ENCODE assay signal across 10 mouse cellular contexts in the genomic region with DNA sequence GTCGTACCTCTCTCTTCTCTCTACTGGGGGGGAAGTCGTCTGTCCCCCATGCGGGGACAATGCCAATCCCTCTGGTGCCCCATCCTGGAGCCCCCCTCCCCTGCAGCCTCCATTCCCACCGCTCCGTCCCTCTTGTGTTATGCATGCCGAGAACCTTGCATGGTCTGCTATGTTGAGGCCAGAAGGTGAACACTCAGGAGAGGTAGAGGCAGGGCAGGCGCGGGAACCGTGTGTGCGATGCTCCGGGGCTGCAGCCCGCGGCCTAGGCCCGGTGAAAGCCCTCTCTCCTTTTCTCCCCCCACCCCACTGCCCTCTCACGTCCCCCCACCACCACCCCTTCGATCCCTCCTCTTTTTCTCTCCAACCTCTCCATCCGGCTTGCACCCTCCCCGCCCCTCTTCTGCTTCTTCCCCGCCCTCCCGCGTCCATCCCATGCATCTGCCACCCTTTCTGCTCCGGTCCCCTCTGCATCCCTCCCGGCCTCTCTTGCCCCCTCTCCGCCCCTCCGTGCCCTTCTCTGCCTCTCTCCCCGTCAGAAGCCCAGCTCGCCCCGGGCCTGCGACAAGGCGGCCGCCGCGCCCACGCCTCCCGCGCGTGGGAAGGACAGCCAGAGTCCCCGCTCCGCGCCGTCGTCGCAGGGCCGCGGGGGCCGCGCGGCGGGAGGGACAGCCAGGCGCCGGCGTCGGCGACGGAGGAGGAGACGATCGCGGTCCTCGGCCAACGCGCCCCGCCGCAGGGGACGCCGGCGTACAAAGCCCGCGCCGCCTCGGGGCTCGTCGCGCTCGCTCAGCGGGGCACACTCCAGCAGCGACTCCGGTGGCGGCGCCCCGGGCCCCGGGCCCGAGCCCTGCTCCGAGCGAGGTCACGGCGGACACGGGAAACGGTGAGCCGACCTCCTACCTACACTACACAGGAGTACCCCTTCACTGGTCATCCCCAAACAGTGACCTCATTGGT. TPM values are rescaled to one million over a fixed set of nuclear protein-coding genes. Genes with fewer than 3 reads are reported as not detected.
DNase-seq lines count a peak whose midpoint lies in the region; ATAC-seq and TF ChIP-seq lines count a peak whose summit lies in the region.
"Had no signal": no experiment of that assay in that cellular context is flagged by ENCODE, and none has a peak within 500 bp of the region (broad histone marks: within the 10 kb centered on the region; RNA-seq: fewer than 3 reads in every experiment).

No protein-coding gene starts in this region.

- H3K9ac ChIP-seq in hindbrain, embryonic 14.5 days = peak overlapping the region; percentile 76
- H3K9ac ChIP-seq in midbrain, embryonic 12.5 days (replicated peaks) = peak overlapping the region; percentile 71

- no peak for TF ChIP-seq CTCF in spleen, adult 2 months (IDR thresholded peaks at IDR 0.05; ENCODE audit: extremely low read depth, insufficient read depth, insufficient read length, insufficient replicate concordance)

- ATAC-seq in hindbrain, embryonic 14.5 days (ENCODE audit: low FRiP score) = peak; percentile 58
- ATAC-seq in midbrain, embryonic 12.5 days (ENCODE audit: low FRiP score, low read depth) = peak; percentile 48; the same call in 1 of the 2 replicates

- no peak for TF ChIP-seq POLR2A in spleen, adult 2 months (IDR thresholded peaks at IDR 0.05; ENCODE audit: low read depth, low read length)

- peak overlapping the region; percentile 69 for H3K4me2 ChIP-seq in hindbrain, embryonic 14.5 days (replicated peaks)
- H3K4me2 ChIP-seq in midbrain, embryonic 12.5 days (replicated peaks) = peak overlapping the region; percentile 86

- H3K27ac ChIP-seq in spleen, adult 2 months (ENCODE audit: insufficient read depth, low read length) = no peak overlapping the region
- H3K27ac ChIP-seq in hindbrain, embryonic 14.5 days = peak overlapping the region; percentile 77
- peak overlapping the region; percentile 72 for H3K27ac ChIP-seq in midbrain, embryonic 12.5 days (replicated peaks)

- peak; percentile 86 for DNase-seq in heart, adult 11 months
- no peak for DNase-seq in heart, postnatal 36 days
- no peak for DNase-seq in spleen, adult 2 months (ENCODE audit: low read depth in 1 of 2, low spot score in 2 of 2)
- no peak for DNase-seq in spleen, postnatal 4 days (ENCODE audit: low spot score in 2 of 2)
- DNase-seq in hindbrain, embryonic 14.5 days (ENCODE audit: low spot score) = no peak
- no peak for DNase-seq in B cell, adult 2 months
- DNase-seq in ovary, adult 18-20 months (ENCODE audit: low spot score) = no peak

- intact Hi-C loops in heart, postnatal 36 days (cut with DNase I) = no loop called here

- H3K4me3 ChIP-seq in spleen, adult 2 months (ENCODE audit: extremely low read depth, insufficient read depth, insufficient read length) = peak overlapping the region; percentile 11; the same call in 1 of the 2 replicates
- peak overlapping the region; percentile 41 for H3K4me3 ChIP-seq in hindbrain, embryonic 14.5 days (replicated peaks; ENCODE audit: low read length)
- peak overlapping the region; percentile 53 for H3K4me3 ChIP-seq in midbrain, embryonic 12.5 days
- H3K4me3 ChIP-seq: erythroblast, embryonic 14.5 days had no signal

- H3K27me3 ChIP-seq in spleen, adult 2 months (ENCODE audit: control insufficient read depth, insufficient read depth, low read length) = peaks cover 22% of the 10 kb centered on the region
- peaks cover 4% of the 10 kb centered on the region; the same call in 1 of the 2 replicates for H3K27me3 ChIP-seq in hindbrain, embryonic 14.5 days (ENCODE audit: control insufficient read depth, insufficient read depth, low read length)
- peaks cover 81% of the 10 kb centered on the region for H3K27me3 ChIP-seq in midbrain, embryonic 12.5 days

- H3K36me3 ChIP-seq in spleen, adult 2 months (ENCODE audit: control insufficient read depth, insufficient read depth, low read length) = no peaks in the 10 kb centered on the region
- H3K36me3 ChIP-seq in hindbrain, embryonic 14.5 days (replicated peaks; ENCODE audit: control insufficient read depth, insufficient read depth) = peaks cover 15% of the 10 kb centered on the region; the same call in 1 of the 2 replicates
- no peaks in the 10 kb centered on the region for H3K36me3 ChIP-seq in midbrain, embryonic 12.5 days
- H3K36me3 ChIP-seq: G1E had no signal

- no peaks in the 10 kb centered on the region for H3K9me3 ChIP-seq in hindbrain, embryonic 14.5 days (ENCODE audit: control insufficient read depth, low read length)
- 0 out of 2 replicates have a peak, but pooled peaks cover 5% of the 10 kb centered on the region for H3K9me3 ChIP-seq in midbrain, embryonic 12.5 days

- peaks cover 5% of the 10 kb centered on the region for H3K4me1 ChIP-seq in spleen, adult 2 months (ENCODE audit: control insufficient read depth, insufficient read depth, insufficient read length)
- H3K4me1 ChIP-seq in hindbrain, embryonic 14.5 days (replicated peaks; ENCODE audit: control insufficient read depth, insufficient read depth, low read length) = peaks cover 14% of the 10 kb centered on the region
- H3K4me1 ChIP-seq in midbrain, embryonic 12.5 days = peaks cover 20% of the 10 kb centered on the region

- 3% methylated on average over 85 of the region's 89 CpGs for WGBS in spleen, adult 2 months
- WGBS in hindbrain, embryonic 14.5 days = under 1% methylated on average over 83 of the region's 89 CpGs
- WGBS in midbrain, embryonic 12.5 days = 1% methylated on average over 83 of the region's 89 CpGs

RNA-seq across cellular contexts. Expression of gene Hspb1, which starts 19.8 kb away (rescaled TPM):
- total RNA-seq in heart, postnatal 36 days (2021) = 100 to 1,000 TPM; 406 to 459 TPM
- 34.0 and 70.5 TPM in 2 replicates for polyA plus RNA-seq in spleen, adult 2 months (2012; rRNA removed)
- 10.3 and 10.6 TPM in 2 replicates for polyA plus RNA-seq in hindbrain, embryonic 14.5 days (2014; fragmentation: Nextera tagmentation; extraction: Ambion mirVana)
- polyA plus RNA-seq in midbrain, embryonic 12.5 days (2016; fragmentation: Nextera tagmentation; extraction: Ambion mirVana) = 15.7 and 20.3 TPM in 2 replicates
- total RNA-seq: G1E had no signal
- polyA plus RNA-seq: G1E had no signal
